Mouse (Mus musculus): ENCODE measurements around the gene Srp72. TPM values are rescaled to one million over a fixed set of nuclear protein-coding genes. Genes with fewer than 3 reads are reported as not detected.
"Not testable (repeated sequence)": the region's sequence is repeated elsewhere in the genome, so short reads cannot be mapped to it uniquely, and the experiment has no call there.

Srp72 gene
- polyA plus RNA-seq, 1 experiment from 2014 or later = 98.0 TPM

DNA sequence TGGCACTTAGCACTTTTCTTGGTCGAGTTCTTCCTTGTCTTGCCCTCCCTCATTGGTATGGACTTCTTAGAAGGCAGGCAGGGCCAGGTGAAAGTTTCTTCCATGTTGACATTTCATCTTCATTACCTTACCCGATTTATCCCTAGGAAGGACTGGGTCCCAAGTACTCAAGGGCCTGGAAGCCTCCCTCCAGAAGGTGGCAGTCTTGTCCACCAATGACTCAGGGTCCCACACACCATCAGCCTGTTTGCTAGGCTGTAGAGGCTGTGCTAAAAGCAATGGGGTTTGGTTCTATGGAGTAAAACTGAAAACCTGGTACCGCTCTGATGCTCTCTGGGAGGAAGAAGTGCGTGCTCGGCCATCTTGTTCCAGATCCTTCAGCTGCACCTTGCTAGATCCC lies 55.3 kb downstream of the Srp72 start:
- Histone ChIP-seq H3K27ac (ENCODE audit: low read length) (no peak overlapping the region), H3K9me3 (ENCODE audit: low read length) (no peaks in the 10 kb centered on the region), H3K4me1 (ENCODE audit: insufficient read depth, low read length) (no peaks in the 10 kb centered on the region), H3K36me3 (ENCODE audit: insufficient read depth, low read length) (no peaks in the 10 kb centered on the region), H3K4me3 (ENCODE audit: low read length) (no peak overlapping the region), H3K9ac (replicated peaks; ENCODE audit: low read length) (no peak overlapping the region), H3K27me3 (ENCODE audit: insufficient read depth, low read length) (no peaks in the 10 kb centered on the region), H3K4me2 (replicated peaks; ENCODE audit: low read depth, low read length) (no peak overlapping the region)
- ATAC-seq (ENCODE audit: low FRiP score, low TSS enrichment) = no peak
- 79% methylated on average over 5 of the region's 5 CpGs for WGBS

DNA sequence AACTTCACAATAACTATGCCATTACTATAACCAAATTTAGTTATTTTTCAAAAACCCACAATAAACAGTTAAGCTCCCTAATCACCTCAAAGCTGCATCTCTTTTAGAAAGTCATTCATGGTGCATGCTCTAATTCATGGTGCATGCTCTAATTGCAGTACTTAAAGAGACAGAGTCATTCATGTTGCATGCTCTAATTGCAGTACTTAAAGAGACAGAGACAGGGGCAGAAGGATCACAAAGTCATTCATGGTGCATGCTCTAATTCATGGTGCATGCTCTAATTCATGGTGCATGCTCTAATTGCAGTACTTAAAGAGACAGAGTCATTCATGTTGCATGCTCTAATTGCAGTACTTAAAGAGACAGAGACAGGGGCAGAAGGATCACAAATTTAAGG lies 60.6 kb downstream of the Srp72 start:
- not testable (repeated sequence) for H3K4me2 ChIP-seq (replicated peaks; ENCODE audit: low read depth, low read length); H3K27ac ChIP-seq (ENCODE audit: low read length); H3K27me3 ChIP-seq (ENCODE audit: insufficient read depth, low read length); H3K36me3 ChIP-seq (ENCODE audit: insufficient read depth, low read length); H3K4me3 ChIP-seq (ENCODE audit: low read length); H3K4me1 ChIP-seq (ENCODE audit: insufficient read depth, low read length); H3K9me3 ChIP-seq (ENCODE audit: low read length); ATAC-seq (ENCODE audit: low FRiP score, low TSS enrichment); H3K9ac ChIP-seq (replicated peaks; ENCODE audit: low read length)

DNA sequence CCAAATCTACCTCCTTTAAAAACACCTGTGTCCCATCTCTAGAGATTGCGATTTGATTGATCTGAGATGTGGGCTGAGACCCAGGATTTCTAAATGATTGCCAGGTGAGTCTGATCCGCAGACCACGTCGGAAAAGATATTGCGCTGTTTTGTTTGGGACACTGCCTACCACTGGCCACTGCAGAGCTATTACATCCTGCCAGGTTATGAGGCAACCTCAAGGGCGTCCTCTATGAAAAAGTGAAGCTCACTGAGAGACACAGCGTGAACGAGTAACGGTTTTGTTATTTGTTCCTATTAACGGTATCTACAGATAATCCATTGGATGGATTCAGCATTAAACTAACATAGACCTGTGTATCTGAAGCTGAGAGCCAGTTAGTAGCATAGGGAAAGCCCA lies 64.0 kb downstream of the Srp72 start:
- 87% methylated on average over 10 of the region's 10 CpGs for WGBS
- Histone ChIP-seq H3K27me3 (ENCODE audit: insufficient read depth, low read length) (no peaks in the 10 kb centered on the region), H3K4me2 (replicated peaks; ENCODE audit: low read depth, low read length) (no peak overlapping the region), H3K4me3 (ENCODE audit: low read length) (no peak overlapping the region), H3K36me3 (ENCODE audit: insufficient read depth, low read length) (no peaks in the 10 kb centered on the region), H3K9ac (replicated peaks; ENCODE audit: low read length) (no peak overlapping the region), H3K27ac (ENCODE audit: low read length) (no peak overlapping the region), H3K9me3 (ENCODE audit: low read length) (no peaks in the 10 kb centered on the region), H3K4me1 (ENCODE audit: insufficient read depth, low read length) (no peaks in the 10 kb centered on the region)
- ATAC-seq (ENCODE audit: low FRiP score, low TSS enrichment) = no peak

DNA sequence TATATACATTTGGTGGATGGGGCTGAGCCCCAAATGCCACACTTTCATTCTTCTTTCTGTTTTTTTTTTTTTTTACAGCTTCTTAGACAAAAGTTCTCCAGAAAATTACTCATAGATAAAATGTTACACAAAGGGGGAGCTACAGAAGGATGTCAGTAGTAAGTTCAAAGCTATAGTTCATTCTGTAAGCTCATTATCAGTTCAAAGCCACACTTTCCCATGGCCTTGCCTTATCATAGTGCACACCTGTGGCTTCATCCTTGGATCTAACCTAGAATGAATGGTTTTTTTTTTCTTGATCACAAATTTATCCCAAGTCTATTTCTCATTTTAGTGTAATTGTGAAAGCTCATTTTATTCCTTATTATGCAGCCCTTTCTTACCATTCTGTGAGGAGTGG lies 64.9 kb downstream of the Srp72 start:
- Histone ChIP-seq H3K27ac (ENCODE audit: low read length) (no peak overlapping the region), H3K36me3 (ENCODE audit: insufficient read depth, low read length) (no peaks in the 10 kb centered on the region), H3K4me3 (ENCODE audit: low read length) (no peak overlapping the region), H3K27me3 (ENCODE audit: insufficient read depth, low read length) (no peaks in the 10 kb centered on the region), H3K9ac (replicated peaks; ENCODE audit: low read length) (no peak overlapping the region), H3K4me2 (replicated peaks; ENCODE audit: low read depth, low read length) (no peak overlapping the region), H3K9me3 (ENCODE audit: low read length) (no peaks in the 10 kb centered on the region), H3K4me1 (ENCODE audit: insufficient read depth, low read length) (no peaks in the 10 kb centered on the region)
- ATAC-seq (ENCODE audit: low FRiP score, low TSS enrichment) = no peak

DNA sequence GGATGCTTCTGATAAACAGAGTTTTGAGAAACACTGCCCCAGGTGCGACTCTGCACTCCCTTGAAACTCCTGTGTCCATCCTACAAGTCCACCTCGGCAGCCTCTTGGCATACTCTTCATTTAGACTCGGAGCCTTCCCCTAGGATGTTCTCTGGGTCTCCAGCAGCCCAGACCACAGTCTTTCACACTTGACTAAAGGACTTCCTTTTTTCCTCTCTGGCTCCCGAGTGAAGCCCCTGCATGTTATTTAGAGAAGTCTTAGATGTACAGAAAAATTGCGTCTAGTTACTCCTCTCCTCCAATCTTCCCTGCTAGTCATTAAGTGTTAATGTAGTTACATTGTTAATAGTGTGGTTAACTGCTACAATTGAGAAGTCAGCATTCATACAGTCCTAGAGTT lies 69.9 kb downstream of the Srp72 start:
- Histone ChIP-seq H3K4me2 (replicated peaks; ENCODE audit: low read depth, low read length) (no peak overlapping the region), H3K9me3 (ENCODE audit: low read length) (no peaks in the 10 kb centered on the region), H3K9ac (replicated peaks; ENCODE audit: low read length) (no peak overlapping the region), H3K4me1 (ENCODE audit: insufficient read depth, low read length) (no peaks in the 10 kb centered on the region), H3K27me3 (ENCODE audit: insufficient read depth, low read length) (no peaks in the 10 kb centered on the region), H3K27ac (ENCODE audit: low read length) (no peak overlapping the region), H3K4me3 (ENCODE audit: low read length) (no peak overlapping the region), H3K36me3 (ENCODE audit: insufficient read depth, low read length) (no peaks in the 10 kb centered on the region)
- ATAC-seq (ENCODE audit: low FRiP score, low TSS enrichment) = no peak
- WGBS = 69% methylated on average over 5 of the region's 5 CpGs

Other genes with a start within 250 kb of the Srp72 start
- 18.2 and 22.4 TPM in 2 replicates for gene Aasdh, start 69.2 kb upstream of the Srp72 start, polyA plus RNA-seq (2015; fragmentation: Nextera tagmentation; extraction: Ambion mirVana)
- 349 and 353 TPM in 2 replicates for gene Paics, start 23.4 kb upstream of the Srp72 start, polyA plus RNA-seq (2015; fragmentation: Nextera tagmentation; extraction: Ambion mirVana)
- 42.0 and 42.4 TPM in 2 replicates for gene Ppat, start 23.1 kb upstream of the Srp72 start, polyA plus RNA-seq (2015; fragmentation: Nextera tagmentation; extraction: Ambion mirVana)
- not detected in 2 replicates for gene Arl9, start 29.4 kb downstream of the Srp72 start, polyA plus RNA-seq (2015; fragmentation: Nextera tagmentation; extraction: Ambion mirVana)
- gene Thegl, start 41.3 kb downstream of the Srp72 start, polyA plus RNA-seq (2015; fragmentation: Nextera tagmentation; extraction: Ambion mirVana) = 0.09 TPM in 1 of 2 replicates, not detected in the other
- 1.1 and 1.8 TPM in 2 replicates for gene Hopx, start 140.4 kb downstream of the Srp72 start, polyA plus RNA-seq (2015; fragmentation: Nextera tagmentation; extraction: Ambion mirVana)
- gene Spink2, start 236.8 kb downstream of the Srp72 start, polyA plus RNA-seq (2015; fragmentation: Nextera tagmentation; extraction: Ambion mirVana) = 1.1 and 1.3 TPM in 2 replicates